Mouse (Mus musculus): ENCODE results near the gene Bak1. TPM values are rescaled to one million over a fixed set of nuclear protein-coding genes. Genes with fewer than 3 reads are reported as not detected.

Bak1 gene
- total RNA-seq, 2 experiments from 2014 or later: 12.7 to 14.3 TPM

DNA sequence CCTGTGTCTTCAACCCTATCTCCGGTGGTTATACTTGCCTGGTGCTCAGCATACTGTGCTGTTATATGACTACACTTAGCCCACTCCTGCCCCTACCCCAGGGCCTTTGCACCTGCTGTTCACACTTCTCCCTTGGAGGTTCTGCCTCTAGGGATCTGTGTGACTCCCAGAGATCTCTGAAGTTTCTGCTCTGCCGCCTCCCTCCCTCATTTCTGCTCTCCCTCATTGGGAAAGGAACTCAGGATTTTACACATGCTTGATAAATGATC lies 12.9 kb upstream of the Bak1 start:
- no peak for TF ChIP-seq CTCF (conservative IDR thresholded peaks at IDR 0.05)
- no peak for DNase-seq (ENCODE audit: low spot score in 2 of 2)
- Histone ChIP-seq H3K27ac (no peak overlapping the region), H3K4me3 (no peak overlapping the region)

- Histone ChIP-seq H3K4me3 (no peak overlapping the region), H3K27ac (no peak overlapping the region)
- DNase-seq (ENCODE audit: low spot score in 2 of 2): no peak
- no peak for TF ChIP-seq CTCF (conservative IDR thresholded peaks at IDR 0.05)
These were observed 12.4 kb upstream of the Bak1 start for GRCm38 (mm10) chr17:27041046-27041786.

DNA sequence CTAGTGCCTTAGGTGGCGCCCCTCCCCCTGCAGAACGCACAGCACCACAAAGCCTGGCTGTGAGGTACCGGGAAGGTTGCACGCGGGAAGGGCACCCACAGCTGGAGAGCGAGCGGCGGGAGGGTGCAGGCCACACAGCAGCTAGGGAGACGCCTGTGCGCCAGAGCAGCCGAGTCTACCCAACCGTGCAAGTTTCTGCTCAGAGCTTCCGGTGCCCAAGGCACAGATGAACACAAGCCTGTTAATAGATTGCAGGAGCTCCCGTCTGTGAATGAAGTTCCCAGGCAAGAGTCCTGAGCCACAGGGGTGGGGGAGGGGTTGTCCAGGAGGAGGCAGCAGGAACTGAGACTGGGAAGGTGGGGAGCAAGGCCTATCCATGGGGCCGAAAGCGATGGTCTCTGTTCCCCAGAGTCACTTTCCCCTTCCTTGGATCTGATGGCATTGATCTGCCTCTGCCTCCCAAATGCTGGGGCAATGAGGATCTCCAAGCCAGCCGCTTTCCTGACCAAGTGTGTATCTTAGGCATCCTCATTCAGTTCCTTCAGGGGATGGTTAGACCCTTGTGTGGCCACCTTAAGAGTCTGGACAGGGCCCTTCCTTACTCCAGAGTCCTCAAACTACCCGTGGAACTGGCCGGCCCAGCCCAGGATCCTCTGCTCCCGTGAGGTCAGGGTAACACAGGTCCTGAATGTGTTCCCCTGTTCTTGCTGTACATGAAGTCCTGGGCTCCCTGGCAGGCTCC lies 11.7 kb upstream of the Bak1 start:
- TF ChIP-seq CTCF (conservative IDR thresholded peaks at IDR 0.05): no peak
- no peak overlapping the region for H3K27ac ChIP-seq
- H3K4me3 ChIP-seq: no peak overlapping the region
- no peak for DNase-seq (ENCODE audit: low spot score in 2 of 2)

GRCm38 (mm10) chr17:27039432-27040102 lies 10.8 kb upstream of the Bak1 start:
- no peak for TF ChIP-seq CTCF (conservative IDR thresholded peaks at IDR 0.05)
- H3K4me3 ChIP-seq: no peak overlapping the region
- H3K27ac ChIP-seq: no peak overlapping the region
- no peak for DNase-seq (ENCODE audit: low spot score in 2 of 2)

- no peak for TF ChIP-seq CTCF (conservative IDR thresholded peaks at IDR 0.05)
- DNase-seq (ENCODE audit: low spot score in 2 of 2): no peak
- no peak overlapping the region for H3K27ac ChIP-seq
- H3K4me3 ChIP-seq: no peak overlapping the region
These were observed 9.7 kb upstream of the Bak1 start for GRCm38 (mm10) chr17:27038335-27039050.

DNA sequence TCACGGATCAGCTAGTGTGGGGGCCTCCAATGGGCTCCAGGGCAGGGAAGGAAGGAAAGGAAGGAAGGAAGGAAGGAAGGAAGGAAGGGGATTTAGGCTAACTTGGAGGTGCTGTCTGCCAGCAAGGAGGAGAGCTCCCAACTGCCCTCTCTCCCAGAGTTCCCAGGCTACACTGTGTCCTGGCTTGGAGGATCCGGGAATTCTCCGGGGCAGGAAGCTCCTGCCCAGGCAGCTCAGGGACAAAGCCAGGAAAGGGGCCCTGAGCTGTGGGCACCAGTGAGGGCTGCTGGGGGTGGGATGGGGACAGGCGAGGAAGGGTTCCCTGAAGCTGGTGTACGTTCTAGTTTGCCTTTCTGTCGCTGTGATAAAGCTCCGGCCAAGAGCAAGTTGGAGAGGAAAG lies 7.7 kb upstream of the Bak1 start:
- TF ChIP-seq CTCF (conservative IDR thresholded peaks at IDR 0.05): no peak
- DNase-seq (ENCODE audit: low spot score in 2 of 2): no peak
- H3K4me3 ChIP-seq: no peak overlapping the region
- H3K27ac ChIP-seq: no peak overlapping the region

GRCm38 (mm10) chr17:27032869-27033268 lies 4.1 kb upstream of the Bak1 start:
- peak; percentile 94 for TF ChIP-seq CTCF (conservative IDR thresholded peaks at IDR 0.05)
- H3K4me3 ChIP-seq: no peak overlapping the region
- peak; percentile 37 to 77 for DNase-seq (ENCODE audit: low spot score in 2 of 2)

GRCm38 (mm10) chr17:27032328-27032727 lies 3.5 kb upstream of the Bak1 start:
- DNase-seq (ENCODE audit: low spot score in 2 of 2): no peak
- TF ChIP-seq CTCF (conservative IDR thresholded peaks at IDR 0.05): no peak
- Histone ChIP-seq H3K4me3 (no peak overlapping the region), H3K27ac (no peak overlapping the region)

More at GRCm38 (mm10) chr17:27032869-27033268, 4.1 kb upstream of the Bak1 start:
- H3K27ac ChIP-seq: no peak overlapping the region

DNA sequence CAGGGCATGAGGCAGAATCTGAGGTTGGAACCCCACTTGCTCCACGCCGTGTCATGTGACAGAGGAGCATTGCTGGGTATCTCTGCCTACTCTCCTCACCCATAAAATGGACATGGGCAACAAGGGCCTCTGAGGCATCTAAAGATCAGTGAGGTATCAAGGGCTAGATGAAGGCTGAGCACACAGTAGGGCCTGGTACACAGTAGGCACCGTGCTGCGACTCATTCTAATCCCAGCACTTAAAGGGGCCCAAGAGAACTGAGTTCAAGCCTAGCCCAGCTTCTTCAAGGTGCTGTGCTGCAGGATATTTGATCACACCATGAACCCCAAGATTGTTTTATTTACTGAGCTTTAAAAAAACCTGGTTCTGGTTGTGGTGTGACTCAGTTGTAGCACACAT lies 2.1 kb upstream of the Bak1 start:
- DNase-seq (ENCODE audit: low spot score in 2 of 2): no peak

GRCm38 (mm10) chr17:27029431-27029830 lies 622 bp upstream of the Bak1 start:
- no peak for DNase-seq (ENCODE audit: low spot score in 2 of 2)
- no peak for TF ChIP-seq CTCF (conservative IDR thresholded peaks at IDR 0.05)
- no peak overlapping the region for H3K27ac ChIP-seq
- H3K4me3 ChIP-seq: no peak overlapping the region

More for the DNA sequence above, 2.1 kb upstream of the Bak1 start:
- no peak overlapping the region for H3K4me3 ChIP-seq
- TF ChIP-seq CTCF (conservative IDR thresholded peaks at IDR 0.05): no peak
- no peak overlapping the region for H3K27ac ChIP-seq

- TF ChIP-seq CTCF (conservative IDR thresholded peaks at IDR 0.05): peak; percentile 95
- peak; percentile 89 to 90 for DNase-seq (ENCODE audit: low spot score in 2 of 2)
- H3K4me3 ChIP-seq: peak overlapping the region; percentile 97
- peak overlapping the region; percentile 97 for H3K27ac ChIP-seq
These were observed 469 bp downstream of the Bak1 start for GRCm38 (mm10) chr17:27028284-27028795.

- peak overlapping the region; percentile 97 for H3K27ac ChIP-seq
- no peak for TF ChIP-seq CTCF (conservative IDR thresholded peaks at IDR 0.05)
- DNase-seq (ENCODE audit: low spot score in 2 of 2): no peak
These were observed 1.1 kb downstream of the Bak1 start for GRCm38 (mm10) chr17:27027460-27028283.

More at GRCm38 (mm10) chr17:27027460-27028283, 1.1 kb downstream of the Bak1 start:
- peak overlapping the region; percentile 97 for H3K4me3 ChIP-seq
